Mouse (Mus musculus): Measurements from ENCODE around the gene Gm20388. TPM values are rescaled to one million over a fixed set of nuclear protein-coding genes. Genes with fewer than 3 reads are reported as not detected.
A peak's percentile ranks its signal among the peaks of the same experiment; 100 is the strongest.

The Gm20388 gene
- polyA plus RNA-seq, 1 experiment from 2014 or later, result not detected

- Histone ChIP-seq H3K9me3 (ENCODE audit: control insufficient read depth, low read length) (no peaks in the 10 kb centered on the region), H3K4me2 (ENCODE audit: low read depth, low read length) (no peak overlapping the region), H3K27ac (ENCODE audit: low read length) (no peak overlapping the region), H3K27me3 (ENCODE audit: control insufficient read depth, insufficient read depth, low read depth, low read length) (no peaks in the 10 kb centered on the region), H3K36me3 (ENCODE audit: control insufficient read depth, insufficient read depth, low read length) (peaks cover 11% of the 10 kb centered on the region), H3K4me3 (ENCODE audit: low read length) (no peak overlapping the region), H3K9ac (ENCODE audit: low read length) (no peak overlapping the region), H3K4me1 (replicated peaks; ENCODE audit: control insufficient read depth, insufficient read depth, low read length) (peaks cover 19% of the 10 kb centered on the region)
- WGBS, result 88% methylated on average over 1 of the region's 1 CpGs
- no peak for ATAC-seq (ENCODE audit: low read depth)
Measured at GRCm38 (mm10) chr8:122019162-122019561, 2108.5 kb downstream of the Gm20388 start.

- H3K27ac ChIP-seq (ENCODE audit: low read length), result no peak overlapping the region
- H3K36me3 ChIP-seq (ENCODE audit: control insufficient read depth, insufficient read depth, low read length), result peaks cover 19% of the 10 kb centered on the region
- H3K4me1 ChIP-seq (replicated peaks; ENCODE audit: control insufficient read depth, insufficient read depth, low read length), result peaks cover 19% of the 10 kb centered on the region
- WGBS, result 83% methylated on average over 8 of the region's 8 CpGs
- ATAC-seq (ENCODE audit: low read depth), result no peak
- H3K9ac ChIP-seq (ENCODE audit: low read length), result no peak overlapping the region
- no peaks in the 10 kb centered on the region for H3K27me3 ChIP-seq (ENCODE audit: control insufficient read depth, insufficient read depth, low read depth, low read length)
- H3K9me3 ChIP-seq (ENCODE audit: control insufficient read depth, low read length), result no peaks in the 10 kb centered on the region
- H3K4me3 ChIP-seq (ENCODE audit: low read length), result no peak overlapping the region
- H3K4me2 ChIP-seq (ENCODE audit: low read depth, low read length), result no peak overlapping the region
Measured at GRCm38 (mm10) chr8:122020050-122020771, 2109.6 kb downstream of the Gm20388 start.

- Histone ChIP-seq H3K9me3 (ENCODE audit: control insufficient read depth, low read length) (no peaks in the 10 kb centered on the region), H3K4me2 (ENCODE audit: low read depth, low read length) (no peak overlapping the region), H3K27ac (ENCODE audit: low read length) (peak overlapping the region; percentile 16; the same call in 1 of the 2 replicates), H3K27me3 (ENCODE audit: control insufficient read depth, insufficient read depth, low read depth, low read length) (no peaks in the 10 kb centered on the region), H3K9ac (ENCODE audit: low read length) (no peak overlapping the region), H3K4me3 (ENCODE audit: low read length) (no peak overlapping the region), H3K4me1 (replicated peaks; ENCODE audit: control insufficient read depth, insufficient read depth, low read length) (peaks cover 19% of the 10 kb centered on the region), H3K36me3 (ENCODE audit: control insufficient read depth, insufficient read depth, low read length) (peaks cover 29% of the 10 kb centered on the region)
- WGBS, result 57% methylated on average over 2 of the region's 2 CpGs
- ATAC-seq (ENCODE audit: low read depth), result peak; percentile 21; the same call in 1 of the 2 replicates
Measured at GRCm38 (mm10) chr8:122021725-122022124, 2111.1 kb downstream of the Gm20388 start.

GRCm38 (mm10) chr8:122022274-122022673 is 2111.6 kb downstream of the Gm20388 start:
- H3K27ac ChIP-seq (ENCODE audit: low read length), result peak overlapping the region; percentile 16; the same call in 1 of the 2 replicates
- WGBS, result 62% methylated on average over 6 of the region's 6 CpGs
- peaks cover 19% of the 10 kb centered on the region for H3K4me1 ChIP-seq (replicated peaks; ENCODE audit: control insufficient read depth, insufficient read depth, low read length)
- no peak overlapping the region for H3K4me2 ChIP-seq (ENCODE audit: low read depth, low read length)
- H3K36me3 ChIP-seq (ENCODE audit: control insufficient read depth, insufficient read depth, low read length), result peaks cover 27% of the 10 kb centered on the region
- no peaks in the 10 kb centered on the region for H3K27me3 ChIP-seq (ENCODE audit: control insufficient read depth, insufficient read depth, low read depth, low read length)
- no peaks in the 10 kb centered on the region for H3K9me3 ChIP-seq (ENCODE audit: control insufficient read depth, low read length)
- H3K4me3 ChIP-seq (ENCODE audit: low read length), result no peak overlapping the region
- 0 out of 2 replicates have a peak, but pooled peaks have one; percentile 20 for ATAC-seq (ENCODE audit: low read depth)
- no peak overlapping the region for H3K9ac ChIP-seq (ENCODE audit: low read length)

- Histone ChIP-seq H3K9me3 (ENCODE audit: control insufficient read depth, low read length) (no peaks in the 10 kb centered on the region), H3K27me3 (ENCODE audit: control insufficient read depth, insufficient read depth, low read depth, low read length) (no peaks in the 10 kb centered on the region), H3K9ac (ENCODE audit: low read length) (no peak overlapping the region), H3K27ac (ENCODE audit: low read length) (no peak overlapping the region), H3K4me3 (ENCODE audit: low read length) (no peak overlapping the region), H3K4me1 (replicated peaks; ENCODE audit: control insufficient read depth, insufficient read depth, low read length) (peaks cover 18% of the 10 kb centered on the region), H3K4me2 (ENCODE audit: low read depth, low read length) (no peak overlapping the region), H3K36me3 (ENCODE audit: control insufficient read depth, insufficient read depth, low read length) (peaks cover 26% of the 10 kb centered on the region)
- ATAC-seq (ENCODE audit: low read depth), result no peak
- WGBS, result 66% methylated on average over 4 of the region's 4 CpGs
Measured at GRCm38 (mm10) chr8:122022705-122023104, 2112.1 kb downstream of the Gm20388 start.

GRCm38 (mm10) chr8:122025546-122025945 is 2114.9 kb downstream of the Gm20388 start:
- no peak overlapping the region for H3K4me2 ChIP-seq (ENCODE audit: low read depth, low read length)
- H3K4me3 ChIP-seq (ENCODE audit: low read length), result no peak overlapping the region
- no peak overlapping the region for H3K9ac ChIP-seq (ENCODE audit: low read length)
- WGBS, result 89% methylated on average over 9 of the region's 9 CpGs
- no peaks in the 10 kb centered on the region for H3K27me3 ChIP-seq (ENCODE audit: control insufficient read depth, insufficient read depth, low read depth, low read length)
- H3K4me1 ChIP-seq (replicated peaks; ENCODE audit: control insufficient read depth, insufficient read depth, low read length), result peaks cover 10% of the 10 kb centered on the region
- no peak for ATAC-seq (ENCODE audit: low read depth)
- H3K36me3 ChIP-seq (ENCODE audit: control insufficient read depth, insufficient read depth, low read length), result peaks cover 23% of the 10 kb centered on the region
- no peaks in the 10 kb centered on the region for H3K9me3 ChIP-seq (ENCODE audit: control insufficient read depth, low read length)
- H3K27ac ChIP-seq (ENCODE audit: low read length), result no peak overlapping the region

GRCm38 (mm10) chr8:122028116-122028515 is 2117.5 kb downstream of the Gm20388 start:
- no peak for ATAC-seq (ENCODE audit: low read depth)
- Histone ChIP-seq H3K4me1 (replicated peaks; ENCODE audit: control insufficient read depth, insufficient read depth, low read length) (no peaks in the 10 kb centered on the region), H3K4me2 (ENCODE audit: low read depth, low read length) (no peak overlapping the region), H3K9ac (ENCODE audit: low read length) (no peak overlapping the region), H3K4me3 (ENCODE audit: low read length) (no peak overlapping the region), H3K27ac (ENCODE audit: low read length) (no peak overlapping the region), H3K9me3 (ENCODE audit: control insufficient read depth, low read length) (no peaks in the 10 kb centered on the region), H3K27me3 (ENCODE audit: control insufficient read depth, insufficient read depth, low read depth, low read length) (no peaks in the 10 kb centered on the region), H3K36me3 (ENCODE audit: control insufficient read depth, insufficient read depth, low read length) (peaks cover 21% of the 10 kb centered on the region)
- WGBS, result 79% methylated on average over 4 of the region's 4 CpGs

GRCm38 (mm10) chr8:122030965-122031364 is 2120.3 kb downstream of the Gm20388 start:
- ATAC-seq (ENCODE audit: low read depth), result no peak
- peaks cover 7% of the 10 kb centered on the region for H3K36me3 ChIP-seq (ENCODE audit: control insufficient read depth, insufficient read depth, low read length)
- no peak overlapping the region for H3K27ac ChIP-seq (ENCODE audit: low read length)
- no peak overlapping the region for H3K9ac ChIP-seq (ENCODE audit: low read length)
- 49% methylated on average over 7 of the region's 7 CpGs for WGBS
- no peaks in the 10 kb centered on the region for H3K4me1 ChIP-seq (replicated peaks; ENCODE audit: control insufficient read depth, insufficient read depth, low read length)
- H3K4me2 ChIP-seq (ENCODE audit: low read depth, low read length), result no peak overlapping the region
- no peaks in the 10 kb centered on the region for H3K9me3 ChIP-seq (ENCODE audit: control insufficient read depth, low read length)
- H3K27me3 ChIP-seq (ENCODE audit: control insufficient read depth, insufficient read depth, low read depth, low read length), result no peaks in the 10 kb centered on the region
- H3K4me3 ChIP-seq (ENCODE audit: low read length), result no peak overlapping the region

GRCm38 (mm10) chr8:122032741-122033140 is 2122.1 kb downstream of the Gm20388 start:
- Histone ChIP-seq H3K4me1 (replicated peaks; ENCODE audit: control insufficient read depth, insufficient read depth, low read length) (no peaks in the 10 kb centered on the region), H3K9ac (ENCODE audit: low read length) (no peak overlapping the region), H3K27ac (ENCODE audit: low read length) (no peak overlapping the region), H3K9me3 (ENCODE audit: control insufficient read depth, low read length) (no peaks in the 10 kb centered on the region), H3K27me3 (ENCODE audit: control insufficient read depth, insufficient read depth, low read depth, low read length) (no peaks in the 10 kb centered on the region), H3K4me3 (ENCODE audit: low read length) (no peak overlapping the region), H3K36me3 (ENCODE audit: control insufficient read depth, insufficient read depth, low read length) (no peaks in the 10 kb centered on the region), H3K4me2 (ENCODE audit: low read depth, low read length) (no peak overlapping the region)
- ATAC-seq (ENCODE audit: low read depth), result no peak
- 24% methylated on average over 9 of the region's 9 CpGs for WGBS
